Mouse (Mus musculus) embryonic stem cell, embryonic (primary cell): ENCODE results near the gene Tbc1d8.

Experiments used
- CTCF ChIA-PET, 4 experiments: fragments of 300-600 bp in 2 of 4; fragments of 350-600 bp in 2 of 4; sonication (Branson Sonifier 250); formaldehyde crosslinking; loops; one replicate each; lab custom pipeline; 2022; ENCODE audit warnings: inconsistent platforms in 2 of 4; lab: Charles Lee
- POLR2A ChIA-PET, 4 experiments: fragments of 300-600 bp in 2 of 4; fragments of 350-600 bp in 2 of 4; sonication (Branson Sonifier 250); formaldehyde crosslinking; loops; one replicate each; lab custom pipeline; 2022; ENCODE audit warnings: antibody characterized with exemption in 4 of 4, inconsistent platforms in 1 of 4; lab: Charles Lee

Gene Tbc1d8

GRCm38 (mm10) chr1:39394650-39395049 lies 83.9 kb downstream of the Tbc1d8 start:
- CTCF ChIA-PET: no interaction called here
- POLR2A ChIA-PET: interaction anchor here in 2 of 4 experiments (0.9 to 1.8 kb wide), 4 partner anchors 13 to 23 kb away, joined by 3 to 8 read pairs (median 4); no protein-coding TSS in a partner anchor

- ChIA-PET POLR2A (interaction anchor here in 1 of 4 experiments (0.9 to 1.8 kb wide), 4 partner anchors 14 to 22 kb away, joined by 3 to 8 read pairs (median 4); no protein-coding TSS in a partner anchor), CTCF (interaction anchor here in 2 of 4 experiments (0.6 to 1.0 kb wide), 2 partner anchors 116 to 136 kb away, joined by 3 to 10 read pairs; no protein-coding TSS in a partner anchor)
These were observed 84.5 kb downstream of the Tbc1d8 start for GRCm38 (mm10) chr1:39394096-39394495.

- ChIA-PET POLR2A (interaction anchor here in 3 of 4 experiments (0.5 to 1.8 kb wide), 10 partner anchors 14 to 687 kb away, joined by 3 to 8 read pairs (median 4); partner anchors contain the start of gene Tbc1d8 (in 1 of the 3)), CTCF (interaction anchor here (0.5 to 2.3 kb wide), 17 partner anchors 8 to 751 kb away, joined by 3 to 10 read pairs (median 4); no protein-coding TSS in a partner anchor)
These were observed 85.2 kb downstream of the Tbc1d8 start for GRCm38 (mm10) chr1:39393217-39393867.

- ChIA-PET CTCF (interaction anchor here (0.7 to 2.3 kb wide), 24 partner anchors 9 to 530 kb away, joined by 3 to 10 read pairs (median 4); no protein-coding TSS in a partner anchor), POLR2A (interaction anchor here in 3 of 4 experiments (0.7 to 1.2 kb wide), 5 partner anchors 18 to 86 kb away, joined by 3 to 7 read pairs (median 3); partner anchors contain the start of gene Tbc1d8 (in 1 of the 3))
These were observed 86.4 kb downstream of the Tbc1d8 start for GRCm38 (mm10) chr1:39392189-39392588.

- ChIA-PET CTCF (interaction anchor here (0.7 to 2.3 kb wide), 20 partner anchors 9 to 390 kb away, joined by 3 to 10 read pairs (median 4); no protein-coding TSS in a partner anchor), POLR2A (interaction anchor here in 1 of 4 experiments (1.4 kb wide), 1 partner anchor 139 kb away, joined by 3 read pairs; no protein-coding TSS in a partner anchor)
These were observed 86.9 kb downstream of the Tbc1d8 start for GRCm38 (mm10) chr1:39391652-39392051.

- CTCF ChIA-PET: interaction anchor here in 2 of 4 experiments (0.5 to 1.2 kb wide), 2 partner anchors 11 to 42 kb away, joined by 3 read pairs; no protein-coding TSS in a partner anchor
These were observed 89.2 kb downstream of the Tbc1d8 start for GRCm38 (mm10) chr1:39389338-39389737.

GRCm38 (mm10) chr1:39388163-39388562 lies 90.4 kb downstream of the Tbc1d8 start:
- POLR2A ChIA-PET: interaction anchor here in 1 of 4 experiments (11.9 kb wide), 1 partner anchor 17 kb away, joined by 99 read pairs; the partner anchor contains the start of gene Rpl31
- CTCF ChIA-PET: no interaction called here

More at GRCm38 (mm10) chr1:39389338-39389737, 89.2 kb downstream of the Tbc1d8 start:
- POLR2A ChIA-PET: interaction anchor here in 2 of 4 experiments (1.6 to 1.9 kb wide), 3 partner anchors 10 to 15 kb away, joined by 4 to 5 read pairs (median 4); no protein-coding TSS in a partner anchor

- CTCF ChIA-PET: no interaction called here
- POLR2A ChIA-PET: interaction anchor here in 2 of 4 experiments (1.6 to 11.9 kb wide), 2 partner anchors 9 to 17 kb away, joined by 3 to 99 read pairs; partner anchors contain the start of gene Rpl31 (in 1 of the 2)
These were observed 91.1 kb downstream of the Tbc1d8 start for GRCm38 (mm10) chr1:39387497-39387896.

- ChIA-PET CTCF (interaction anchor here in 2 of 4 experiments (0.5 to 1.2 kb wide), 2 partner anchors 110 to 121 kb away, joined by 3 read pairs; no protein-coding TSS in a partner anchor), POLR2A (interaction anchor here in 2 of 4 experiments (1.6 to 11.9 kb wide), 2 partner anchors 10 to 16 kb away, joined by 3 to 99 read pairs; partner anchors contain the start of gene Rpl31 (in 1 of the 2))
These were observed 92.1 kb downstream of the Tbc1d8 start for GRCm38 (mm10) chr1:39386456-39386855.

GRCm38 (mm10) chr1:39384914-39385313 lies 93.6 kb downstream of the Tbc1d8 start:
- ChIA-PET CTCF (interaction anchor here in 1 of 4 experiments (0.6 kb wide), 1 partner anchor 132 kb away, joined by 3 read pairs; no protein-coding TSS in a partner anchor), POLR2A (interaction anchor here in 2 of 4 experiments (1.0 to 11.9 kb wide), 4 partner anchors 8 to 18 kb away, joined by 3 to 99 read pairs (median 3); partner anchors contain the start of gene Rpl31 (in 1 of the 2))

GRCm38 (mm10) chr1:39381017-39381416 lies 97.5 kb downstream of the Tbc1d8 start:
- CTCF ChIA-PET: interaction anchor here in 2 of 4 experiments (0.5 to 1.4 kb wide), 3 partner anchors 11 to 230 kb away, joined by 3 to 5 read pairs (median 5); no protein-coding TSS in a partner anchor
- POLR2A ChIA-PET: interaction anchor here in 3 of 4 experiments (1.0 to 11.9 kb wide), 7 partner anchors 9 to 351 kb away, joined by 3 to 99 read pairs (median 5); partner anchors contain the start of gene Rpl31 (in 1 of the 3)

- ChIA-PET CTCF (interaction anchor here in 1 of 4 experiments (1.4 kb wide), 1 partner anchor 13 kb away, joined by 4 read pairs; no protein-coding TSS in a partner anchor), POLR2A (interaction anchor here (0.6 to 11.9 kb wide), 8 partner anchors 8 to 99 kb away, joined by 3 to 99 read pairs (median 4); partner anchors contain the start of genes Rpl31 (in 1 of the 4) and Tbc1d8 (in 1 of the 4))
These were observed 99.5 kb downstream of the Tbc1d8 start for GRCm38 (mm10) chr1:39379021-39379420.

GRCm38 (mm10) chr1:39378540-39378939 lies 100.0 kb downstream of the Tbc1d8 start:
- ChIA-PET POLR2A (interaction anchor here in 3 of 4 experiments (0.6 to 11.9 kb wide), 6 partner anchors 7 to 100 kb away, joined by 3 to 99 read pairs (median 4); partner anchors contain the start of genes Rpl31 (in 1 of the 3) and Tbc1d8 (in 1 of the 3)), CTCF (interaction anchor here in 1 of 4 experiments (1.4 kb wide), 1 partner anchor 13 kb away, joined by 4 read pairs; no protein-coding TSS in a partner anchor)

GRCm38 (mm10) chr1:39376726-39377240 lies 101.8 kb downstream of the Tbc1d8 start:
- CTCF ChIA-PET: interaction anchor here in 2 of 4 experiments (0.5 to 1.1 kb wide), 3 partner anchors 15 to 141 kb away, joined by 3 to 5 read pairs (median 4); no protein-coding TSS in a partner anchor
- POLR2A ChIA-PET: interaction anchor here in 3 of 4 experiments (0.5 to 11.9 kb wide), 27 partner anchors 6 to 883 kb away, joined by 3 to 99 read pairs (median 3); partner anchors contain the start of genes Rpl31 (in 1 of the 3) and Tbc1d8 (in 1 of the 3)

GRCm38 (mm10) chr1:39376121-39376520 lies 102.4 kb downstream of the Tbc1d8 start:
- POLR2A ChIA-PET: interaction anchor here (0.6 to 7.1 kb wide), 34 partner anchors 9 to 901 kb away, joined by 3 to 51 read pairs (median 4); partner anchors contain the start of gene Tbc1d8 (in 1 of the 4)
- CTCF ChIA-PET: interaction anchor here in 3 of 4 experiments (0.5 to 1.1 kb wide), 4 partner anchors 15 to 151 kb away, joined by 3 to 6 read pairs (median 4); no protein-coding TSS in a partner anchor

GRCm38 (mm10) chr1:39374231-39374809 lies 104.2 kb downstream of the Tbc1d8 start:
- POLR2A ChIA-PET: interaction anchor here in 3 of 4 experiments (0.6 to 10.0 kb wide), 39 partner anchors 8 to 1852 kb away, joined by 3 to 99 read pairs (median 5); partner anchors contain the start of genes Tbc1d8 (in 2 of the 3) and Rnf149 (in 1 of the 3)
- CTCF ChIA-PET: interaction anchor here in 1 of 4 experiments (1.0 kb wide), 1 partner anchor 364 kb away, joined by 4 read pairs; no protein-coding TSS in a partner anchor
